Mouse (Mus musculus) frontal cortex, postnatal 25 days (tissue): ENCODE data around the gene Ptgfrn.

Experiments
- DNase-seq, 2 experiments: peaks; one replicate each; pipeline ENCODE4 v3.0.0; 2022; ENCODE audit warnings: low spot score in 2 of 2

Gene Ptgfrn

DNA sequence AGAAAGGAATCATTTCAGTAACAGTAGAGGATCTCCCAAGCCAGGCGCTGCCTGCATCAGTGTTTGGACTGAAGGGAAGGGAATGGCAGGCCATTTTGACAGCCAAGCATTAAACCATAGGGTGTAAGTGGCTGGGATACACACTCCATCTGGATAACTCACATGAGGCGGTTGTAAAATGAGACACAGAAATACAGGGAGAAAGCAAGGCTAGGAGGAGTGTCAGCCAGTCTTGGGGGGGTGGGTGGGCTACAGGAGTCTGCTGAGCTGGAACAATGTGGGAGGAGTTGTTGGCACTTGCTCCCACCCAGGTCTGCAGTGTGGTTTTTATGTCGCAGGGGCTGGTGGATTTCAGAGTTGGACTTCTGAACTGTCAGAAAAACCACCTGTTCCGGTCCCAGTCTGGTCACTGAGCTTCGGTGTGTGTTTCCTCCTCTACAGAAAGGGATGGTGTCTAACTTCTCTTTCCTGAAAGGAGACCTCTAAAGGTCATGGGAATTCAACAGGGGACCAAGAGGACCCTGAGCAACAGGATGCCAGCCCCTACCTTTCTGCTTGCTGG is 72.0 kb downstream of the Ptgfrn start:
- DNase-seq, result no peak

DNA sequence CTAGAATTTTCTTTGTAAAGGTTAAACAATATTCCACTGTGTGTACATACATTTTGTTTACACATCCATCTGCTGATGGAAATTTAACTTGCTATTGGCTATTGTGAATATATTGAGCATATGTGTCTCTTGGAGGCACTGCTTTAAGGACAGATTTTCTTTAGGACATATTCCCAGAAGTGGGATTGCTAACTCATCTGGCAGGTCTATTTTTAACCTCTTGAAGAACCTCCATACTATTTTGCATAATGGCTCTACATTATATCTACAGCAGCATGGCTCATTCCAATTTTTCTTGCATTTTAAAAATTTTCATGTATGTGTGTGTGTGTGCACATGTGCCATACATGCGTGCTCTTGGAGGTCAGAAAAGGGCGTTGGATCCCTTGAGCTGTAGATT is 74.1 kb downstream of the Ptgfrn start:
- DNase-seq, result no peak

GRCm38 (mm10) chr3:101034509-101034908 is 75.6 kb downstream of the Ptgfrn start:
- DNase-seq, result no peak

- DNase-seq, result no peak
These were observed 76.4 kb downstream of the Ptgfrn start for GRCm38 (mm10) chr3:101033644-101034043.

DNA sequence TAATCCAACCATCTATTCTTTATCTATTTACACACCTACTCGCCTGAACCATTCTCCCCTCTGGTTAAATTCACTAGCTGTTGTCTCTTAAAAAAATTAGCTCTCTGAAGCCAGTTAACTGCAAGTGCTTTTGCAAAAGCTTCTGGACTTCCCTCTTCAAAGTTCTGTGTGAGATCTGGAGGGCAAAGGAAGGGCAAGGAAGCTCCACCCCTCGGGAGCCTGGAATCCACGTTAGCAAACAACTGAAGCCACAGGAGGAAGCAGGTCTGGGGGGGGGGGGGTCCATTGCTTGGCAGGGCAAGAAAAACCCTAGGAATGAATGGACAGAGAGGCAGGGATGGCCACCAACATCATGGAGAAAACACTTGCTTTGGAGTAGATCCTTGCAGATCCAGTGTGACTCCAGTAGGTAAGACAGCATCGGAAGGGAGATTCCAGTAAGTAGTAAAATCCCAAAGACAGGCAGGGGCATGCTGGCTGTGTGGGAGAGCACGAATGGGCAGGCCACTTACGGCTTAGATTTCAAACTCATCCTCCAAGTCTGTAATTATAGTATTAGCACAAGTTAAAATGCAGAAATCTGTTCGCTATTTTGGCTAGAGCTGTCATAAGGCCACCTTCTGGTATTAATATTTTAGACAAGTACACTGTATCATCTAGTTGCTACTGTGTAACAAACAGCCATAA is 78.5 kb downstream of the Ptgfrn start:
- DNase-seq, result no peak

- DNase-seq, result no peak
These were observed 79.4 kb downstream of the Ptgfrn start for GRCm38 (mm10) chr3:101030630-101031029.

GRCm38 (mm10) chr3:101029339-101029738 is 80.7 kb downstream of the Ptgfrn start, which contains the start of gene Cd101:
Cd101 (minus strand) TSS chr3:101029556.
- DNase-seq, result no peak

- no peak for DNase-seq
These were observed 83.3 kb downstream of the Ptgfrn start for GRCm38 (mm10) chr3:101026741-101027140.

- no peak for DNase-seq
These were observed 87.1 kb downstream of the Ptgfrn start for GRCm38 (mm10) chr3:101022967-101023366.

- DNase-seq, result no peak
These were observed 88.5 kb downstream of the Ptgfrn start for GRCm38 (mm10) chr3:101021481-101022051.

DNA sequence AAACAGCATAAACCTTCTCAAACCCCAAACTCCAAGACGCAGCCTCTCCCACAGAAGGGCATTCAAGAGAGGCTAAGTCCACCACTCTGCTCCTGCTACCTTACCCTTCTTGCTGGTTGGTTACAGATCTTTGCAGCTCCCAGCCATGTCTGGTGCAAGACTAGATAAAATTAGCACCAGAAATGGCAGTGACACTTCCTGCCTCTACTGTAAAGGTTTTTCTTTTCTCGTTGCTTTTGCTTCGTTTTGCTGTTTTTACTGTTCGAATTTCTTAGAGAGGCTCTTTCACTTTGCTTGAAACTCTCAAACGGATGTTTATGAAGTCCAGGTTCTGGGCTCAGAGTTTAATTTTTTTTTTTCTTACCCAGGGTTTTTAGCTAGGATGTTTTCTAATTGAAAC is 89.0 kb downstream of the Ptgfrn start:
- no peak for DNase-seq

DNA sequence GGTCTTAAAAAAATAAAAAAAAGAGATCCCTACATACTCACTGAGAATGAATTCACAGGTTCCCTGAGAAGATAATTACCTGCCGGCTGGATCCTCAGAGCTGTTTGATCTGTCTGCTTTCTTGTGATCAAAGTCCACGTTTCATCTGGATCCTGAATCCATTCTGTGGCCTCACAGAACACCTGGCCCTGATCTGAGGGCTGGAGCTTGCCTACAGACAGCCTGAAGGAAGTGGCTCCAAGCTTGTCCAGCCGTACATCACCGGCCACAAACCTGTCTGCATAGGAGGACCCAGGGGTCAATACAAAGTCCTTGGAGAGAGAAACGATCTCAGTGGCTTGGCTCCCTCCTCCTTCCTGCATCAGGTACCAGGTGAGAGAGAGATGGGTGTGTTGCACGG is 91.6 kb downstream of the Ptgfrn start:
- DNase-seq, result no peak

- no peak for DNase-seq
These were observed 94.0 kb downstream of the Ptgfrn start for GRCm38 (mm10) chr3:101016050-101016449.

DNA sequence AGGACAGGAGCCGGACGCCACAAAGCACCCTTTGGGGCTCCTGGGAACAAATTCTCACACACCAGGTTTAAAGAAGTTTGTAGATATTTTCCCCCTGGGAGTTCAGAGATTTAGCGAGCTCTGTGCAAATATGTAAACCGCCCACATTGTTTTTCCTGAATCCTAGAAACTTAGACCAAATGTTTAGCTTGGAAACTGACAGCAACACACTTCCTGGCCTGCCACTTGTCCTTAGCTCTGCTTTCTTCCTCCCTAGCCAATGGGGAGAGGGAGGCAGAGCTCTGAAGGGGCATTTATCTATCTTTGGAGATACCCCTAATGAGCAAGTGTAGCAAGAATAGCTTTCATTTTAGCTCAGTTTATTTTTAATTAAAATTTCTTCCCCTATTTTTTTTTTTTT is 94.8 kb downstream of the Ptgfrn start:
- no peak for DNase-seq

DNA sequence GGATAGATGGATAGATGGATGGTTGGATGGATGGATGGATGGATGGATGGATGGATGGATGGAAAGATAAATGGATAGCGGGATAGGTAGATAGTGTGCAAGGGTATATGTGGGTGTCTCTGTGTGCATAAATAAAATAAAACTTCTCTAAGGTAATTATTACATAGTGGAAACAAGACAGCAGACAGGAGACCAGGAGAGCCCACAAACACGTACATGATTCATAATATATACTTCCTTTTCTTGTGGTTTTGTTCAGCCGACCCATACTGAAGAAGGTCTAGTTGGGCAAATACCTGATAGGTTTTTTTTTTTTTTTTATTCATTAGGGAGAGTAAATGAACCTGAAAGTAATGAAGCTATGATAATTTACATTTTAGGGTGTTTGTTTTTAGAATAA is 96.5 kb downstream of the Ptgfrn start:
- DNase-seq, result no peak

DNA sequence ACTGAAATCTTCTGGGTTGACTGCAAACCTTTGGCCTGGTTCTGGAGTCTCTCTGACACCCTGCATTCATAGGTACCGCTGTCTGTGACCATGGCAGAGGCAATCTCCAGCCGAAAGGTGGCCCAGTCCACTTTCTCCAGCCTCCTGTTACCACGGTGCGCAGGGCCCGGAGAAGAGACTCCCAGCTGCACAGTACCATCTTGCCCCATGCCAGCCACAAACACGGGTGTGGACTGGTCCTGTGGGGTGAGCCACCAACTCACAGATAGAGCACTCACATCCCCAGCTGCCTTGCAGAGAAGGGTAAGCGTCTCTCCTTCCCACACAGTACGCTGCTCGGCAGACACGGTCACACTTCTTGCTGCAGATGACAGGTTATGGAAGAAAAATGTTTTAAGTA is 97.1 kb downstream of the Ptgfrn start:
- DNase-seq, result no peak

DNA sequence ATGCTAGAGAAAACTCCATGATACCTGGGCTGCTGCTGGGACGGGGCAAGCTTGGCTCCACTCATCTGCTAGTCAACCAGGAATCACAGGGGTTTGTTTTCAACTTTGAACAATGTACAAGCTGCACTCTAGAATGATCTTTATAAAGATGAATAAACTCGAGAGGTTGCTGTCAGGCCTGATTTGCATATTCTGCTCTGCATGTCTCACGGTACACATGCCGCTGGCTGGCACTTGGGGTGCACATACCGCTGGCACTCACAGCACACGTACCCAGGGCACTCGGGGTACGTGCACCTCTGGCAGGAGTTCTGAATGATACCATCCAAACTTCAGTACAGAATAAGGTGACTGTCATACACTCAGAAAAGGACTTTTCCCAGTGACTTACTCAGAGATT is 97.5 kb downstream of the Ptgfrn start:
- no peak for DNase-seq

DNA sequence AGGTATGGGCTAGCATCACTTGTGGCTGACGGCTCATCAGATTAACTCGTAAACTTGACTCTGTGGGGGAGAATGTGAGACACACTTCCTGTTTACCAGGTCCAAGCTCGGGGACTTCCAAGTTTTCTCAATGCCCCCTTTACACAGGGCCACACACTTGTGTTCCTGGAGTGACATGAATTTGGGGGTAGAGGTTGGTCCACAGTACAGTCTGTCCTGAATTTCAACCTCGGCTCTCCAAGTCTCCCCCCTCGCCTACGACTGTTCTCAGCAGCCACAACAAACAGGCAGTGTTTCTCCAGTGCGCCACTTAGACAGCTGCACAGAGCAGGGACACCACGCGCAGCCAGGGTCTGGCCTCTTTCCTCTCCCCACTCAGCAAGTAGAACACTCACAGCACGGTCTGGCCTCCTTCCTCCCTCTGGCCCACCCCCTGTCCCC is 97.9 kb downstream of the Ptgfrn start:
- DNase-seq, result no peak

GRCm38 (mm10) chr3:101011203-101011600 is 98.9 kb downstream of the Ptgfrn start:
- DNase-seq, result no peak

GRCm38 (mm10) chr3:101010589-101011202 is 99.4 kb downstream of the Ptgfrn start:
- no peak for DNase-seq

GRCm38 (mm10) chr3:101007112-101007782 is 102.8 kb downstream of the Ptgfrn start:
- no peak for DNase-seq

DNA sequence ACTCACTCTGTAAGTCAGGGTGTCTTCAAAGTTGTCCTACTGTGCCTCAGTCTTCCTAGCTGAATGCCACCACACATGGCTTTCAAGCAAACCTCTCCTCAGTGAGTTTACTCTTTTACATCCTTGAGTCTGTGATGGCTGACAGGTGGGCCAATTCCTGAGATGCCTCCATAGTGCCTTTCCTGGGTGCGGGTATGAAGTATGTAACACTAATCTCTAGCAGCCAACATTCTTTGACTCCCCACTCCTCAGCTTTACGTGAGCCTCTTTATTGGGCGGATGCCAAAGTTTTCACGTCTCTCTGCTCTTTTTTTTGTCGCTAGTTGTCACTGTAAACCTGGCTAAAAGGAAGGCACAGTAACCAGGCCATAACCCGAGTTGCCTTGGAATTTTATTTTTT is 104.7 kb downstream of the Ptgfrn start:
- no peak for DNase-seq
